Mouse (Mus musculus): ENCODE measurements around the gene Rreb1. TPM values are rescaled to one million over a fixed set of nuclear protein-coding genes. Genes with fewer than 3 reads are reported as not detected.

Gene Rreb1
- polyA plus RNA-seq, 1 experiment from 2014 or later: 9.0 TPM

GRCm38 (mm10) chr13:37870118-37870908 is 92.1 kb downstream of the Rreb1 start:
- H3K9me3 ChIP-seq (replicated peaks; ENCODE audit: low read length): no peaks in the 10 kb centered on the region
- no peak for DNase-seq (ENCODE audit: low spot score)
- H3K4me1 ChIP-seq (replicated peaks; ENCODE audit: insufficient read depth, low read length): 0 out of 2 replicates have a peak, but pooled peaks cover 6% of the 10 kb centered on the region
- H3K27ac ChIP-seq: no peak overlapping the region
- no peak for ATAC-seq (replicated peaks; ENCODE audit: low FRiP score, low read depth)
- no peak overlapping the region for H3K4me3 ChIP-seq (replicated peaks; ENCODE audit: low read depth, low read length)
- no peak overlapping the region for H3K9ac ChIP-seq (ENCODE audit: low read depth, low read length)
- H3K27me3 ChIP-seq (ENCODE audit: insufficient read depth, low read length): no peaks in the 10 kb centered on the region
- 56% methylated on average over 12 of the region's 12 CpGs for WGBS
- no peak overlapping the region for H3K4me2 ChIP-seq (ENCODE audit: low read length)
- no peaks in the 10 kb centered on the region for H3K36me3 ChIP-seq (ENCODE audit: insufficient read depth, low read length)
- TF ChIP-seq CTCF (IDR thresholded peaks at IDR 0.05; ENCODE audit: low read depth): no peak

- TF ChIP-seq CTCF (IDR thresholded peaks at IDR 0.05; ENCODE audit: low read depth): no peak
- Histone ChIP-seq H3K9me3 (replicated peaks; ENCODE audit: low read length) (no peaks in the 10 kb centered on the region), H3K27ac (peak overlapping the region; percentile 38), H3K4me2 (ENCODE audit: low read length) (no peak overlapping the region), H3K36me3 (ENCODE audit: insufficient read depth, low read length) (no peaks in the 10 kb centered on the region), H3K4me3 (replicated peaks; ENCODE audit: low read depth, low read length) (no peak overlapping the region), H3K27me3 (ENCODE audit: insufficient read depth, low read length) (no peaks in the 10 kb centered on the region), H3K4me1 (replicated peaks; ENCODE audit: insufficient read depth, low read length) (no peaks in the 10 kb centered on the region), H3K9ac (ENCODE audit: low read depth, low read length) (no peak overlapping the region)
- WGBS: 88% methylated on average over 2 of the region's 2 CpGs
- DNase-seq (ENCODE audit: low spot score) (no peak), ATAC-seq (replicated peaks; ENCODE audit: low FRiP score, low read depth) (no peak)
Observed at GRCm38 (mm10) chr13:37872142-37872835, 94.1 kb downstream of the Rreb1 start.

- no peak overlapping the region for H3K9ac ChIP-seq (ENCODE audit: low read depth, low read length)
- H3K27me3 ChIP-seq (ENCODE audit: insufficient read depth, low read length): no peaks in the 10 kb centered on the region
- H3K27ac ChIP-seq: no peak overlapping the region
- no peaks in the 10 kb centered on the region for H3K36me3 ChIP-seq (ENCODE audit: insufficient read depth, low read length)
- no peaks in the 10 kb centered on the region for H3K4me1 ChIP-seq (replicated peaks; ENCODE audit: insufficient read depth, low read length)
- H3K4me2 ChIP-seq (ENCODE audit: low read length): no peak overlapping the region
- no peaks in the 10 kb centered on the region for H3K9me3 ChIP-seq (replicated peaks; ENCODE audit: low read length)
- 85% methylated on average over 7 of the region's 7 CpGs for WGBS
- no peak overlapping the region for H3K4me3 ChIP-seq (replicated peaks; ENCODE audit: low read depth, low read length)
- DNase-seq (ENCODE audit: low spot score) (no peak), ATAC-seq (replicated peaks; ENCODE audit: low FRiP score, low read depth) (no peak)
- TF ChIP-seq CTCF (IDR thresholded peaks at IDR 0.05; ENCODE audit: low read depth): no peak
Observed at GRCm38 (mm10) chr13:37873125-37873891, 95.1 kb downstream of the Rreb1 start.

GRCm38 (mm10) chr13:37875919-37876318 is 97.7 kb downstream of the Rreb1 start:
- TF ChIP-seq CTCF (IDR thresholded peaks at IDR 0.05; ENCODE audit: low read depth): no peak
- ATAC-seq (replicated peaks; ENCODE audit: low FRiP score, low read depth) (no peak), DNase-seq (ENCODE audit: low spot score) (no peak)
- H3K4me2 ChIP-seq (ENCODE audit: low read length): no peak overlapping the region
- H3K9me3 ChIP-seq (replicated peaks; ENCODE audit: low read length): no peaks in the 10 kb centered on the region
- no peak overlapping the region for H3K9ac ChIP-seq (ENCODE audit: low read depth, low read length)
- WGBS: 63% methylated on average over 2 of the region's 2 CpGs
- H3K27me3 ChIP-seq (ENCODE audit: insufficient read depth, low read length): no peaks in the 10 kb centered on the region
- H3K27ac ChIP-seq: 0 out of 2 replicates have a peak overlapping the region, but pooled peaks have one; percentile 48
- H3K4me3 ChIP-seq (replicated peaks; ENCODE audit: low read depth, low read length): no peak overlapping the region
- no peaks in the 10 kb centered on the region for H3K36me3 ChIP-seq (ENCODE audit: insufficient read depth, low read length)
- H3K4me1 ChIP-seq (replicated peaks; ENCODE audit: insufficient read depth, low read length): peaks cover 17% of the 10 kb centered on the region; the same call in 1 of the 2 replicates

- H3K9me3 ChIP-seq (replicated peaks; ENCODE audit: low read length): no peaks in the 10 kb centered on the region
- ATAC-seq (replicated peaks; ENCODE audit: low FRiP score, low read depth) (no peak), DNase-seq (ENCODE audit: low spot score) (no peak)
- no peak overlapping the region; the same call in 1 of the 2 replicates for H3K27ac ChIP-seq
- H3K4me2 ChIP-seq (ENCODE audit: low read length): no peak overlapping the region
- no peaks in the 10 kb centered on the region for H3K27me3 ChIP-seq (ENCODE audit: insufficient read depth, low read length)
- no peak overlapping the region for H3K4me3 ChIP-seq (replicated peaks; ENCODE audit: low read depth, low read length)
- H3K4me1 ChIP-seq (replicated peaks; ENCODE audit: insufficient read depth, low read length): peaks cover 17% of the 10 kb centered on the region; the same call in 1 of the 2 replicates
- no peak overlapping the region for H3K9ac ChIP-seq (ENCODE audit: low read depth, low read length)
- H3K36me3 ChIP-seq (ENCODE audit: insufficient read depth, low read length): no peaks in the 10 kb centered on the region
- 63% methylated on average over 5 of the region's 5 CpGs for WGBS
- TF ChIP-seq CTCF (IDR thresholded peaks at IDR 0.05; ENCODE audit: low read depth): no peak
Observed at GRCm38 (mm10) chr13:37876366-37876765, 98.2 kb downstream of the Rreb1 start.

GRCm38 (mm10) chr13:37876836-37877235 is 98.6 kb downstream of the Rreb1 start:
- 49% methylated on average over 4 of the region's 4 CpGs for WGBS
- no peaks in the 10 kb centered on the region for H3K27me3 ChIP-seq (ENCODE audit: insufficient read depth, low read length)
- no peak for TF ChIP-seq CTCF (IDR thresholded peaks at IDR 0.05; ENCODE audit: low read depth)
- no peaks in the 10 kb centered on the region for H3K36me3 ChIP-seq (ENCODE audit: insufficient read depth, low read length)
- no peak for ATAC-seq (replicated peaks; ENCODE audit: low FRiP score, low read depth)
- no peak overlapping the region for H3K4me2 ChIP-seq (ENCODE audit: low read length)
- H3K4me3 ChIP-seq (replicated peaks; ENCODE audit: low read depth, low read length): no peak overlapping the region
- no peak overlapping the region for H3K9ac ChIP-seq (ENCODE audit: low read depth, low read length)
- H3K4me1 ChIP-seq (replicated peaks; ENCODE audit: insufficient read depth, low read length): peaks cover 17% of the 10 kb centered on the region; the same call in 1 of the 2 replicates
- DNase-seq (ENCODE audit: low spot score): no peak
- no peak overlapping the region for H3K27ac ChIP-seq
- H3K9me3 ChIP-seq (replicated peaks; ENCODE audit: low read length): no peaks in the 10 kb centered on the region
